Mouse (Mus musculus) heart, embryonic 11.5 days (tissue): Measurements from ENCODE around the gene Clic4. TPM values are rescaled to one million over a fixed set of nuclear protein-coding genes. Genes with fewer than 3 reads are reported as not detected.
A peak's percentile ranks its signal among the peaks of the same experiment; 100 is the strongest.

ENCODE experiments used
- ATAC-seq: fragments of 200-750 bp; cut with Nextera tagmentation; replicated peaks from 2 replicates; pipeline ENCODE4 v1.8.0; 2017; ENCODE audit warnings: moderate library complexity; ENCODE audit not compliant: insufficient number of reproducible peaks, low FRiP score, low TSS enrichment
- H3K27ac ChIP-seq: fragments of 300-500 bp; sonication (generic); 2 replicates; pipeline ENCODE4 v1.5.1; 2014; ENCODE audit warnings: mild to moderate bottlenecking, low read depth, low read length
- H3K27me3 ChIP-seq: fragments of 300-500 bp; sonication (generic); 2 replicates; pipeline ENCODE4 v1.6.1; 2014; ENCODE audit warnings: mild to moderate bottlenecking, low read length, mixed read lengths; ENCODE audit not compliant: control insufficient read depth, insufficient read depth
- H3K36me3 ChIP-seq: fragments of 300-500 bp; sonication (generic); 2 replicates; pipeline ENCODE4 v1.6.1; 2014; ENCODE audit warnings: mild to moderate bottlenecking, low read length, moderate library complexity, mixed read lengths; ENCODE audit not compliant: control insufficient read depth, insufficient read depth
- H3K4me1 ChIP-seq: fragments of 300-500 bp; sonication (generic); 2 replicates; pipeline ENCODE4 v1.6.1; 2014; ENCODE audit warnings: low read length; ENCODE audit not compliant: control insufficient read depth, insufficient read depth
- H3K4me2 ChIP-seq: fragments of 300-500 bp; sonication (generic); 2 replicates; pipeline ENCODE4 v1.6.1; 2014; ENCODE audit warnings: mild to moderate bottlenecking, moderate library complexity
- H3K4me3 ChIP-seq: fragments of 300-500 bp; sonication (generic); 2 replicates; pipeline ENCODE4 v1.5.1; 2014; ENCODE audit warnings: low read depth, low read length
- H3K9ac ChIP-seq: fragments of 300-500 bp; sonication (generic); 2 replicates; pipeline ENCODE4 v1.6.1; 2014; ENCODE audit warnings: mild to moderate bottlenecking, low read depth, low read length, moderate library complexity
- H3K9me3 ChIP-seq: fragments of 300-500 bp; sonication (generic); replicated peaks from 2 replicates; pipeline ENCODE4 v1.6.1; 2016; ENCODE audit warnings: low read length; ENCODE audit not compliant: control insufficient read depth
- WGBS: fragments of 180-500 bp; shearing (Covaris S2); extraction: QIAGEN DNeasy Blood & Tissue Kit; methylation state at CpG from one replicate; pipeline ENCODE4 v1.1.7; 2014; ENCODE audit not compliant: insufficient replicate concordance; 5-methylcytosine and 5-hydroxymethylcytosine counted together
- polyA plus RNA-seq: library from polyadenylated mRNA; unstranded; fragments of >200 nt; fragmentation: Nextera tagmentation; extraction: Ambion mirVana; gene quantifications from 2 replicates; pipeline ENCODE4 v1.2.1, GENCODE M21; 2014

The Clic4 gene
- polyA plus RNA-seq, 1 experiment from 2014 or later, result 156 TPM

DNA sequence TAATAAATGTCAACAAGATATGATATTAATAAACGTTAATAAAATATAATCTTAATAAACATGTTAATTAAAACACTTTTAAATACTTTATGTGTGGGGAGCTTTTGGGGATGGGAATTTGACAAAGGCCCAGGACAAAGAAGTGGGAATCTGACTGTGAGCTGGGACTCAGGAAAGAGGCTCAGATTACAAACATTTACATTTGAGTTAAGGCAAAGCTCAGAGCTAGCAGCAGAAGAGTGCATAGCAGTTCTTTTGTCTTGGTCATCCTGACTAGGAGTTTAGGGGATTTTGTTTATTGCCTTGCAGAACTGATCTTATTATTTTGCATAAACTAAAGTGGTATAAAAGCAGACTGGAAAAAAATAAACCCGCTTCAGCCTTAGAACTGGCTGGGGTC lies 20.8 kb downstream of the Clic4 start:
- Histone ChIP-seq H3K4me1 (peaks cover 56% of the 10 kb centered on the region), H3K4me3 (no peak overlapping the region), H3K9ac (peak overlapping the region; percentile 39; the same call in 1 of the 2 replicates), H3K4me2 (peak overlapping the region; percentile 16; the same call in 1 of the 2 replicates), H3K36me3 (peaks cover 4% of the 10 kb centered on the region; the same call in 1 of the 2 replicates), H3K27me3 (no peaks in the 10 kb centered on the region), H3K27ac (peak overlapping the region; percentile 35; the same call in 1 of the 2 replicates), H3K9me3 (no peaks in the 10 kb centered on the region)
- ATAC-seq, result no peak
- WGBS, result 49% methylated on average over 2 of the region's 2 CpGs

DNA sequence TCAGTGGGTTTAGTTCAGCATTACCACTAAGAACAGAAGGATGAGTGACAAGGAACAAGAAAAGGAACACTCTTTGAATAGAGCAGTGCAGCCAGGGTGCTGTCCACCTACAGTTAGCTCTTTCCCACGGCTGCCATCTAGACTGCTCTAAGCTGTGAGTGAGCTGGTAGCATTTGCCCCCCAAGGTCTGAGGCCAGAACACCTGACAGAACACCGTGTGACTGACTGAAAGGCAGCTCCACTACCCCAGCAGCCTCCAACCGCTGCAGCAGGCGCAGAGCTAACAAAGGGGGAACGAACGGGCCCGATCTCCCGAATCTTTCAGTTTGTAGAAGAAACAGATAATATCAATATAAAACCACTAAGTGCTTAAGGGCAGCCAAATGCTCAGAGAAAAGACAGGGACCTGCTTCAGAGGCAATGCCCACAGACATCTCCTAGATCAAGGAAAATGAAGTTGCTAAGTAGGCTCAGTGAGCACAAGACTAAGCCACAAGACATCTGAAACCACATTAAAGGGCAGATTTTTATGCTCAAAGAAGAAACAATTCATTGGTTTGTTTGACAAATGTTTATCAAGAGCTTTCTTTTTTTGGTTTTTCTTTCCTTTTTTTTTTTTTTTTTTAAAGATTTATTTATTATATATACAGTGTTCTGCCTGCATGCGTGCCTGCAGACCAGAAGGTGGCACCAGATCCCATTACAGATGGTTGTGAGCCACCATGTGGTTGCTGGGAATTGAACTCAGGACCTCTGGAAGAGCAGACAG lies 24.2 kb downstream of the Clic4 start:
- Histone ChIP-seq H3K4me3 (no peak overlapping the region), H3K4me2 (no peak overlapping the region), H3K27ac (peak overlapping the region; percentile 23), H3K36me3 (peaks cover 3% of the 10 kb centered on the region; the same call in 1 of the 2 replicates), H3K27me3 (no peaks in the 10 kb centered on the region), H3K9ac (peak overlapping the region; percentile 59; the same call in 1 of the 2 replicates), H3K9me3 (no peaks in the 10 kb centered on the region), H3K4me1 (peaks cover 41% of the 10 kb centered on the region)
- ATAC-seq, result no peak
- 79% methylated on average over 9 of the region's 9 CpGs for WGBS

DNA sequence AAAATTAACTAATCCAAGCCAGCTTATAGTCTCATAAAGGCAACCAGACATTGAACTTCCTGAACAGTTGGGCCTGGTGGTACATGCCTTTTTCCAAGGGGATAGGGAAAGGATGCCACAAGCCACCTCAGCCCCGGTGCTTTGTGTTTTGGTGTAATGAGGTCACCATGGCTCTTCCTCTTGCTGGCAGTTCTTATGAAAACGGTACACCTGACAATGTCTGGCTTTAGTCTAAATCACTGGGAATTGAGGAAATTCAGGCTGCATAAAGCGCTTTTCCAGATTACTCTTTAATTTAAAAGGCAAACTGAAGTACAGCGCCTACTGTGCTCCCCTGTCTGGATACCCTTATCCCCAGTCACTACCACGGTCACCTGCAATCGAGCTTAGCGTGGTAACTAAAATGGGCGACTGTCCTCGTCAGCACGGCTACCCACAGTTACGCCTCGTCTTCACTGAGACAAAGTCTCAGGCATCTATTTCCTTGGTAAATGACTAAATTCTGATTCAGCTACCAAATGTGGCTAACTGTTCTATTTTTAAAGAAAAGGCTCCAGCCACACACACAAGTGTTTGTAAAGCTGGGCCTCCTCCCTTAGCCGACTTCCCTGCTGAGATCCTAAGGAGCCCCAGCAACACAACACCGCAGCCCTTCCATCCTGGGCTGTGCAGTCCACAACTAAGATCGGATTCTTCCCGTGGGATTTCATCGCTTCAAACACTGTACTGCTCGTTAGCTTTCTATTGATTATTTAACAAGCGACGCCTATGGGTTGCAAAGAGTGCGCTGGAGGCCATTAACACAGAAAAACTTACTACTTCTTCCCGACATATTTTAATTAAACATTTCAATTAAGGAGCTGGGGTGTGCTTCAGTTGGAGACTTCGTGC lies 25.5 kb downstream of the Clic4 start:
- no peak overlapping the region for H3K4me3 ChIP-seq
- no peak overlapping the region for H3K9ac ChIP-seq
- H3K4me1 ChIP-seq, result peaks cover 40% of the 10 kb centered on the region
- peak overlapping the region; percentile 24; the same call in 1 of the 2 replicates for H3K27ac ChIP-seq
- ATAC-seq, result no peak
- no peaks in the 10 kb centered on the region; the same call in 1 of the 2 replicates for H3K36me3 ChIP-seq
- WGBS, result 71% methylated on average over 23 of the region's 23 CpGs
- no peak overlapping the region for H3K4me2 ChIP-seq
- no peaks in the 10 kb centered on the region for H3K9me3 ChIP-seq
- no peaks in the 10 kb centered on the region for H3K27me3 ChIP-seq

DNA sequence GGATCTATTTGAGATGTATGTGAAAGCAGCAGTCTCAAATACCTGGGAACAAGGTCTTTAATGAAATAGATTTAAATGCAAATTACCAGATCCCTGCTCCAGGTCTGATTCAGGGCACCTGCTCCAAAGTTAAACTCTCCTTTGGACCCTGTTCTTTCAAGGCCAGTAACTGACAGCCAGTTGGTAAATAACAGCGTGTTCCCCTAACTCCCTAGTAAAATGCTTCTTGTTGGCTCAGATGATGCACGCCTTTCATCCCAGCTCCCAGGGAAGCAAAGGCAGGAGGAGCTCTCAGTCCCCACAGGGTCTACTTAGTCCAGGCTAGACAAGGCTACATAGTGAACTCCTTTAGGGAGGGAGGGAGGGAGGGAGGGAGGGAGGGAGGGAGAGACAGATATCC lies 26.2 kb downstream of the Clic4 start:
- H3K27ac ChIP-seq, result no peak overlapping the region
- no peaks in the 10 kb centered on the region for H3K27me3 ChIP-seq
- H3K4me3 ChIP-seq, result no peak overlapping the region
- no peaks in the 10 kb centered on the region; the same call in 1 of the 2 replicates for H3K36me3 ChIP-seq
- no peak overlapping the region for H3K9ac ChIP-seq
- H3K9me3 ChIP-seq, result no peaks in the 10 kb centered on the region
- 89% methylated on average over 2 of the region's 2 CpGs for WGBS
- no peak overlapping the region for H3K4me2 ChIP-seq
- ATAC-seq, result no peak
- peaks cover 42% of the 10 kb centered on the region for H3K4me1 ChIP-seq

DNA sequence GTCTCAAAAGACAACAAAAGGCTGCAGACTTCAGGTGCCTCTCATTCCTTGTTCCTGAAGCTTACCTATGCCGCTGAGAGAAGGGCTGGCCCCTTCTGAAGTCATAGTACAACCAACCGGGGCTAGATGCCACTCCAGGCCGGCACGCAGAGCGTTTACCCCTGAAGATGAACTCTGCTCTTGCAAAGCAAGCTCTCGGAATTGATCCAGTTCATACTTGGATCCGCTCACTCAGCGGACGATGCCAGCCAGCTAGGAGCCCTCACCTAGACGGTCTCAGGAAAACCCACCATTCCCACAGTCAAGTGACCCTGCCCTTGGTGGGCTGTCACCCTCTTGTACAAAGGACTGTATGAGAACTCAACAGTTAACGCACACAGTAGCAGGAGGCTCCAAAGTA lies 26.8 kb downstream of the Clic4 start:
- Histone ChIP-seq H3K4me1 (peaks cover 48% of the 10 kb centered on the region), H3K4me2 (no peak overlapping the region), H3K9ac (no peak overlapping the region), H3K9me3 (no peaks in the 10 kb centered on the region), H3K27ac (no peak overlapping the region), H3K27me3 (no peaks in the 10 kb centered on the region), H3K4me3 (no peak overlapping the region), H3K36me3 (no peaks in the 10 kb centered on the region; the same call in 1 of the 2 replicates)
- 87% methylated on average over 11 of the region's 11 CpGs for WGBS
- ATAC-seq, result no peak

DNA sequence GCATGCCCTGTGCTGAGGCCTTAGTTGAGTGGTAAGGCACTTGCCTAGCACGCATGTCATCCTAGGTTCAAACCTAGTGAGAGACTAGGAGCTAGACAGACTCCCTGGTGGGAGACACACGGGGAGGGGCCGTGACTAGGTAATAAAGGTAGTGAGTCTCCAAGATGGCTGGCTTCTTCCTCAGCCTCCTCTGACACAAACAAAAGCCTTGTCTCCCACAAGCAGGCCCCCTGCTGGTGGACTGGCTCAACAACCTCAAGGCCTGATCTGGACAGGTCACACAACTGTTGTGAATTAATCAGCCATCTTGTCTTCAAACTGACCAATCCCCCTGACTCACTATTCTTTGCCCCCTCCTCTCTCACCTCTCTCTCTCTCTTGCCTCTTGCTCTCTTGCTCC lies 28.3 kb downstream of the Clic4 start:
- Histone ChIP-seq H3K9me3 (no peaks in the 10 kb centered on the region), H3K27ac (no peak overlapping the region), H3K36me3 (no peaks in the 10 kb centered on the region; the same call in 1 of the 2 replicates), H3K4me2 (no peak overlapping the region), H3K4me1 (peaks cover 62% of the 10 kb centered on the region), H3K27me3 (no peaks in the 10 kb centered on the region), H3K9ac (no peak overlapping the region), H3K4me3 (no peak overlapping the region)
- ATAC-seq, result no peak
- WGBS, result 93% methylated on average over 3 of the region's 3 CpGs

DNA sequence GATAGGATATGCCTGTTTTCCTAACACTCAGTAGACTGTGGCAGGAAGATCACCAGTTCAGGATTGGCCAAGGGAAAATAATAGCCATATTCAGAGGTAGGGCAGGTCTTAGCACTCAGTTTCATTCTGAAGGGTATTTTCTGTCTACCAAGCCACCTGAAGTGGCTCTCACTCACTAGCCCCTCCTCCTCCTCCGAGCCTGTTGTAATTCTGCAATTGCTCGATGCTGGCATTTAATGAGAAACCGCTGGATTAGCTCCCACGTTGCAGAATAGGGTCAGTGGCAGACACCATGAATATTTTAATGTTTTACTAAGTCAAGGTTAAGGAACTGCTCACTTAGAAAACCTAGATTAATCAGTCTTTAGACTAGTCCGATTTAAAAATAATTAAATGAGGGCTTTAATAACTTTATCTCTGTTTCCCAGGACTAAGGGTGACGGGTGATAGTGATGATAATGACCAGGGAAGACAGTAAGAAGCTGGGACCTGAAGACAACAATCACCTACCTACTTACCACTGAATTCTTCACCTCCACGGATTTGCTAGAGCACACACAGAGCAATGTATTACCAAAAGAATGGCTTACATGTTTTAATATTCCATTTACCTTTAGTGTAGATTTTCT lies 29.6 kb downstream of the Clic4 start:
- Histone ChIP-seq H3K4me1 (peaks cover 68% of the 10 kb centered on the region), H3K27me3 (no peaks in the 10 kb centered on the region), H3K9ac (no peak overlapping the region), H3K36me3 (peaks cover 3% of the 10 kb centered on the region), H3K4me3 (no peak overlapping the region), H3K9me3 (no peaks in the 10 kb centered on the region), H3K4me2 (no peak overlapping the region), H3K27ac (no peak overlapping the region)
- WGBS, result 76% methylated on average over 7 of the region's 7 CpGs
- ATAC-seq, result no peak

DNA sequence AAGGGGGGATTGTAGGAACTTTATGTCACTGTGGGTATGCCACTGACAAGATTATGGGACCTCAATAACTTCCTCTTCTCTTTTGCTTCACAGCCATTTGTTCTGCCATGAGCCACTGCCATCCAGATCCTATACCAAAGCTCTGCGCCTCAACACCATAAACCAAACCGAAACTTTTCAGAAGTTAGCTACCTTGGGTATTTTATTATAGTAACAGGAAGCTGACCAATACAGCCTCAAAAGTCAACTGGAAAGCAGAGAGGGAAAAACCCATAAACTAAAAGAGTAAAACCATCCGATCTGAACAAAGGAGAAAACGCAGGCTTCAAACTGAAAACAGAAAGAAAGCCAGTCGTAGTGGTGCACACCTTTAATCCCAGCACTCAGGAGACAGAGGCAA lies 30.2 kb downstream of the Clic4 start:
- no peaks in the 10 kb centered on the region for H3K9me3 ChIP-seq
- ATAC-seq, result no peak
- 92% methylated on average over 5 of the region's 5 CpGs for WGBS
- peaks cover 8% of the 10 kb centered on the region for H3K36me3 ChIP-seq
- H3K4me1 ChIP-seq, result peaks cover 68% of the 10 kb centered on the region
- H3K4me2 ChIP-seq, result no peak overlapping the region
- no peaks in the 10 kb centered on the region for H3K27me3 ChIP-seq
- no peak overlapping the region for H3K4me3 ChIP-seq
- H3K9ac ChIP-seq, result no peak overlapping the region
- H3K27ac ChIP-seq, result peak overlapping the region; percentile 41; the same call in 1 of the 2 replicates
